Mouse (Mus musculus): ENCODE measurements around the gene Btaf1. TPM values are rescaled to one million over a fixed set of nuclear protein-coding genes. Genes with fewer than 3 reads are reported as not detected.

Gene Btaf1
- polyA plus RNA-seq, 1 experiment from 2014 or later, result 10.4 TPM

GRCm38 (mm10) chr19:37016890-37017289 lies 91.0 kb downstream of the Btaf1 start:
- no peak for ATAC-seq (ENCODE audit: low FRiP score, low TSS enrichment)
- 0 out of 2 replicates have a peak, but pooled peaks cover 11% of the 10 kb centered on the region for H3K9me3 ChIP-seq (ENCODE audit: low read length)
- H3K4me2 ChIP-seq (replicated peaks; ENCODE audit: low read depth, low read length), result no peak overlapping the region
- H3K9ac ChIP-seq (replicated peaks; ENCODE audit: low read length), result no peak overlapping the region
- H3K27ac ChIP-seq (ENCODE audit: low read length), result no peak overlapping the region
- WGBS, result 96% methylated on average over 6 of the region's 6 CpGs
- H3K4me3 ChIP-seq (ENCODE audit: low read length), result no peak overlapping the region
- H3K27me3 ChIP-seq (ENCODE audit: insufficient read depth, low read length), result no peaks in the 10 kb centered on the region
- 0 out of 2 replicates have a peak, but pooled peaks cover 4% of the 10 kb centered on the region for H3K4me1 ChIP-seq (ENCODE audit: insufficient read depth, low read length)
- H3K36me3 ChIP-seq (ENCODE audit: insufficient read depth, low read length), result peaks cover 14% of the 10 kb centered on the region; the same call in 1 of the 2 replicates

GRCm38 (mm10) chr19:37018411-37018810 lies 92.5 kb downstream of the Btaf1 start:
- H3K9ac ChIP-seq (replicated peaks; ENCODE audit: low read length), result peak overlapping the region; percentile 57
- ATAC-seq (ENCODE audit: low FRiP score, low TSS enrichment), result peak; percentile 97

GRCm38 (mm10) chr19:37018931-37019330 lies 93.1 kb downstream of the Btaf1 start:
- H3K9ac ChIP-seq (replicated peaks; ENCODE audit: low read length), result 0 out of 2 replicates have a peak overlapping the region, but pooled peaks have one; percentile 57
- 0 out of 2 replicates have a peak, but pooled peaks cover 5% of the 10 kb centered on the region for H3K36me3 ChIP-seq (ENCODE audit: insufficient read depth, low read length)
- no peak overlapping the region for H3K27ac ChIP-seq (ENCODE audit: low read length)
- 61% methylated on average over 5 of the region's 5 CpGs for WGBS
- peak overlapping the region; percentile 55 for H3K4me3 ChIP-seq (ENCODE audit: low read length)
- no peak for ATAC-seq (ENCODE audit: low FRiP score, low TSS enrichment)
- H3K4me1 ChIP-seq (ENCODE audit: insufficient read depth, low read length), result 0 out of 2 replicates have a peak, but pooled peaks cover 4% of the 10 kb centered on the region
- H3K4me2 ChIP-seq (replicated peaks; ENCODE audit: low read depth, low read length), result peak overlapping the region; percentile 55
- 0 out of 2 replicates have a peak, but pooled peaks cover 11% of the 10 kb centered on the region for H3K9me3 ChIP-seq (ENCODE audit: low read length)
- H3K27me3 ChIP-seq (ENCODE audit: insufficient read depth, low read length), result no peaks in the 10 kb centered on the region

More at GRCm38 (mm10) chr19:37018411-37018810, 92.5 kb downstream of the Btaf1 start:
- Histone ChIP-seq H3K27ac (ENCODE audit: low read length) (no peak overlapping the region), H3K9me3 (ENCODE audit: low read length) (0 out of 2 replicates have a peak, but pooled peaks cover 11% of the 10 kb centered on the region), H3K27me3 (ENCODE audit: insufficient read depth, low read length) (no peaks in the 10 kb centered on the region), H3K4me2 (replicated peaks; ENCODE audit: low read depth, low read length) (peak overlapping the region; percentile 55), H3K4me1 (ENCODE audit: insufficient read depth, low read length) (0 out of 2 replicates have a peak, but pooled peaks cover 4% of the 10 kb centered on the region), H3K36me3 (ENCODE audit: insufficient read depth, low read length) (0 out of 2 replicates have a peak, but pooled peaks cover 5% of the 10 kb centered on the region), H3K4me3 (ENCODE audit: low read length) (peak overlapping the region; percentile 55)
- 4% methylated on average over 26 of the region's 26 CpGs for WGBS

GRCm38 (mm10) chr19:37020531-37020930 lies 94.7 kb downstream of the Btaf1 start:
- no peak overlapping the region for H3K9ac ChIP-seq (replicated peaks; ENCODE audit: low read length)
- H3K36me3 ChIP-seq (ENCODE audit: insufficient read depth, low read length), result no peaks in the 10 kb centered on the region
- no peak overlapping the region for H3K27ac ChIP-seq (ENCODE audit: low read length)
- H3K4me2 ChIP-seq (replicated peaks; ENCODE audit: low read depth, low read length), result no peak overlapping the region
- H3K4me3 ChIP-seq (ENCODE audit: low read length), result no peak overlapping the region
- H3K9me3 ChIP-seq (ENCODE audit: low read length), result 0 out of 2 replicates have a peak, but pooled peaks cover 11% of the 10 kb centered on the region
- H3K27me3 ChIP-seq (ENCODE audit: insufficient read depth, low read length), result no peaks in the 10 kb centered on the region
- 0 out of 2 replicates have a peak, but pooled peaks cover 4% of the 10 kb centered on the region for H3K4me1 ChIP-seq (ENCODE audit: insufficient read depth, low read length)
- no peak for ATAC-seq (ENCODE audit: low FRiP score, low TSS enrichment)
- 77% methylated on average over 4 of the region's 5 CpGs for WGBS

- 79% methylated on average over 11 of the region's 11 CpGs for WGBS
- no peak overlapping the region for H3K27ac ChIP-seq (ENCODE audit: low read length)
- H3K27me3 ChIP-seq (ENCODE audit: insufficient read depth, low read length), result no peaks in the 10 kb centered on the region
- H3K9me3 ChIP-seq (ENCODE audit: low read length), result 0 out of 2 replicates have a peak, but pooled peaks cover 10% of the 10 kb centered on the region
- ATAC-seq (ENCODE audit: low FRiP score, low TSS enrichment), result no peak
- H3K4me3 ChIP-seq (ENCODE audit: low read length), result no peak overlapping the region
- H3K36me3 ChIP-seq (ENCODE audit: insufficient read depth, low read length), result no peaks in the 10 kb centered on the region
- no peak overlapping the region for H3K9ac ChIP-seq (replicated peaks; ENCODE audit: low read length)
- no peak overlapping the region for H3K4me2 ChIP-seq (replicated peaks; ENCODE audit: low read depth, low read length)
- H3K4me1 ChIP-seq (ENCODE audit: insufficient read depth, low read length), result 0 out of 2 replicates have a peak, but pooled peaks cover 4% of the 10 kb centered on the region
These were observed 95.1 kb downstream of the Btaf1 start for GRCm38 (mm10) chr19:37020951-37021350.

GRCm38 (mm10) chr19:37022146-37022545 lies 96.3 kb downstream of the Btaf1 start:
- Histone ChIP-seq H3K27ac (ENCODE audit: low read length) (no peak overlapping the region), H3K36me3 (ENCODE audit: insufficient read depth, low read length) (no peaks in the 10 kb centered on the region), H3K9me3 (ENCODE audit: low read length) (no peaks in the 10 kb centered on the region), H3K4me3 (ENCODE audit: low read length) (no peak overlapping the region), H3K27me3 (ENCODE audit: insufficient read depth, low read length) (no peaks in the 10 kb centered on the region), H3K9ac (replicated peaks; ENCODE audit: low read length) (no peak overlapping the region), H3K4me1 (ENCODE audit: insufficient read depth, low read length) (0 out of 2 replicates have a peak, but pooled peaks cover 4% of the 10 kb centered on the region), H3K4me2 (replicated peaks; ENCODE audit: low read depth, low read length) (no peak overlapping the region)
- ATAC-seq (ENCODE audit: low FRiP score, low TSS enrichment), result no peak
- WGBS, result 93% methylated on average over 5 of the region's 5 CpGs

- H3K9me3 ChIP-seq (ENCODE audit: low read length), result no peaks in the 10 kb centered on the region
- H3K27ac ChIP-seq (ENCODE audit: low read length), result no peak overlapping the region
- H3K4me2 ChIP-seq (replicated peaks; ENCODE audit: low read depth, low read length), result no peak overlapping the region
- H3K4me3 ChIP-seq (ENCODE audit: low read length), result no peak overlapping the region
- no peak overlapping the region for H3K9ac ChIP-seq (replicated peaks; ENCODE audit: low read length)
- WGBS, result 72% methylated on average over 13 of the region's 13 CpGs
- no peaks in the 10 kb centered on the region for H3K36me3 ChIP-seq (ENCODE audit: insufficient read depth, low read length)
- no peak for ATAC-seq (ENCODE audit: low FRiP score, low TSS enrichment)
- H3K4me1 ChIP-seq (ENCODE audit: insufficient read depth, low read length), result no peaks in the 10 kb centered on the region
- no peaks in the 10 kb centered on the region for H3K27me3 ChIP-seq (ENCODE audit: insufficient read depth, low read length)
These were observed 100.0 kb downstream of the Btaf1 start for GRCm38 (mm10) chr19:37025839-37026319.

- ATAC-seq (ENCODE audit: low FRiP score, low TSS enrichment), result peak; percentile 61; the same call in 1 of the 2 replicates
- 32% methylated on average over 11 of the region's 11 CpGs for WGBS
These were observed 100.5 kb downstream of the Btaf1 start for GRCm38 (mm10) chr19:37026408-37026807.

GRCm38 (mm10) chr19:37029771-37030170 lies 103.9 kb downstream of the Btaf1 start:
- Histone ChIP-seq H3K27me3 (ENCODE audit: insufficient read depth, low read length) (no peaks in the 10 kb centered on the region), H3K27ac (ENCODE audit: low read length) (no peak overlapping the region), H3K4me3 (ENCODE audit: low read length) (no peak overlapping the region), H3K9me3 (ENCODE audit: low read length) (no peaks in the 10 kb centered on the region), H3K36me3 (ENCODE audit: insufficient read depth, low read length) (no peaks in the 10 kb centered on the region), H3K4me1 (ENCODE audit: insufficient read depth, low read length) (no peaks in the 10 kb centered on the region), H3K4me2 (replicated peaks; ENCODE audit: low read depth, low read length) (no peak overlapping the region), H3K9ac (replicated peaks; ENCODE audit: low read length) (no peak overlapping the region)
- 76% methylated on average over 6 of the region's 6 CpGs for WGBS
- ATAC-seq (ENCODE audit: low FRiP score, low TSS enrichment), result no peak

More at GRCm38 (mm10) chr19:37026408-37026807, 100.5 kb downstream of the Btaf1 start:
- Histone ChIP-seq H3K27me3 (ENCODE audit: insufficient read depth, low read length) (no peaks in the 10 kb centered on the region), H3K4me3 (ENCODE audit: low read length) (no peak overlapping the region), H3K4me2 (replicated peaks; ENCODE audit: low read depth, low read length) (no peak overlapping the region), H3K36me3 (ENCODE audit: insufficient read depth, low read length) (no peaks in the 10 kb centered on the region), H3K9me3 (ENCODE audit: low read length) (no peaks in the 10 kb centered on the region), H3K27ac (ENCODE audit: low read length) (no peak overlapping the region), H3K4me1 (ENCODE audit: insufficient read depth, low read length) (no peaks in the 10 kb centered on the region), H3K9ac (replicated peaks; ENCODE audit: low read length) (no peak overlapping the region)

- no peaks in the 10 kb centered on the region for H3K36me3 ChIP-seq (ENCODE audit: insufficient read depth, low read length)
- 81% methylated on average over 5 of the region's 5 CpGs for WGBS
- no peak for ATAC-seq (ENCODE audit: low FRiP score, low TSS enrichment)
These were observed 105.6 kb downstream of the Btaf1 start for GRCm38 (mm10) chr19:37031446-37031845.

More at GRCm38 (mm10) chr19:37031446-37031845, 105.6 kb downstream of the Btaf1 start:
- Histone ChIP-seq H3K4me2 (replicated peaks; ENCODE audit: low read depth, low read length) (no peak overlapping the region), H3K9me3 (ENCODE audit: low read length) (no peaks in the 10 kb centered on the region), H3K9ac (replicated peaks; ENCODE audit: low read length) (no peak overlapping the region), H3K27ac (ENCODE audit: low read length) (no peak overlapping the region), H3K4me1 (ENCODE audit: insufficient read depth, low read length) (no peaks in the 10 kb centered on the region), H3K27me3 (ENCODE audit: insufficient read depth, low read length) (no peaks in the 10 kb centered on the region), H3K4me3 (ENCODE audit: low read length) (no peak overlapping the region)
